Mouse (Mus musculus) limb, embryonic 12.5 days (tissue): ENCODE measurements at regions not wholly inside any gene's neighbourhood (a gene's known extent, or its start where the extent isn't known, plus 50 kb on each side); places are given as distances from the start of the nearest gene placed in this dataset.

Source experiments
- ATAC-seq: fragments of 200-750 bp; cut with Nextera tagmentation; 2 replicates; pipeline ENCODE4 v1.8.0; 2017; ENCODE audit warnings: low read depth, moderate TSS enrichment; ENCODE audit not compliant: insufficient number of reproducible peaks, insufficient read depth, low FRiP score, low TSS enrichment
- H3K27ac ChIP-seq: fragments of 300-500 bp; sonication (generic); 2 replicates; pipeline ENCODE4 v1.5.1; 2016; ENCODE audit warnings: mild to moderate bottlenecking, moderate library complexity
- H3K27me3 ChIP-seq: fragments of 300-500 bp; sonication (generic); 2 replicates; pipeline ENCODE4 v1.6.1; 2016; ENCODE audit warnings: mild to moderate bottlenecking, moderate library complexity
- H3K36me3 ChIP-seq: fragments of 300-500 bp; sonication (generic); 2 replicates; pipeline ENCODE4 v1.6.1; 2016; ENCODE audit warnings: mild to moderate bottlenecking, moderate library complexity
- H3K4me1 ChIP-seq: fragments of 300-500 bp; sonication (generic); replicated peaks from 2 replicates; pipeline ENCODE4 v1.6.1; 2016
- H3K4me2 ChIP-seq: fragments of 300-500 bp; sonication (generic); 2 replicates; pipeline ENCODE4 v1.6.1; 2016; ENCODE audit warnings: mild to moderate bottlenecking, moderate library complexity
- H3K4me3 ChIP-seq: fragments of 300-500 bp; sonication (generic); replicated peaks from 2 replicates; pipeline ENCODE4 v1.5.1; 2016; ENCODE audit warnings: mild to moderate bottlenecking
- H3K9ac ChIP-seq: fragments of 300-500 bp; sonication (generic); replicated peaks from 2 replicates; pipeline ENCODE4 v1.6.1; 2016; ENCODE audit warnings: mild to moderate bottlenecking, moderate library complexity
- H3K9me3 ChIP-seq: fragments of 300-500 bp; sonication (generic); 2 replicates; pipeline ENCODE4 v1.6.1; 2016; ENCODE audit warnings: mild to moderate bottlenecking, moderate library complexity
- WGBS: fragments of 180-500 bp; shearing (Covaris S2); methylation state at CpG from one replicate; pipeline ENCODE4 v1.1.7; 2016; 5-methylcytosine and 5-hydroxymethylcytosine counted together

GRCm38 (mm10) chr16:74984207-74984606, 572.6 kb upstream of the Robo2 start:
- no peak overlapping the region for H3K27ac ChIP-seq
- H3K4me2 ChIP-seq: no peak overlapping the region
- no peaks in the 10 kb centered on the region for H3K4me1 ChIP-seq
- H3K9ac ChIP-seq: no peak overlapping the region
- no peaks in the 10 kb centered on the region for H3K27me3 ChIP-seq
- H3K4me3 ChIP-seq: no peak overlapping the region
- H3K36me3 ChIP-seq: no peaks in the 10 kb centered on the region
- 91% methylated on average over 1 of the region's 1 CpGs for WGBS
- H3K9me3 ChIP-seq: no peaks in the 10 kb centered on the region
- no peak for ATAC-seq

- H3K4me1 ChIP-seq: peaks cover 3% of the 10 kb centered on the region; the same call in 1 of the 2 replicates
- H3K27me3 ChIP-seq: no peaks in the 10 kb centered on the region
- WGBS: 78% methylated on average over 4 of the region's 4 CpGs
- H3K27ac ChIP-seq: no peak overlapping the region
- no peak overlapping the region for H3K4me2 ChIP-seq
- H3K9me3 ChIP-seq: no peaks in the 10 kb centered on the region
- H3K4me3 ChIP-seq: no peak overlapping the region
- H3K36me3 ChIP-seq: no peaks in the 10 kb centered on the region
- ATAC-seq: no peak
- no peak overlapping the region for H3K9ac ChIP-seq
Observed at GRCm38 (mm10) chr16:74966099-74966498, 554.5 kb upstream of the Robo2 start.

GRCm38 (mm10) chr16:74929739-74930138, 518.1 kb upstream of the Robo2 start:
- Histone ChIP-seq H3K9ac (no peak overlapping the region), H3K4me3 (no peak overlapping the region), H3K27me3 (no peaks in the 10 kb centered on the region), H3K4me1 (no peaks in the 10 kb centered on the region), H3K4me2 (no peak overlapping the region), H3K27ac (no peak overlapping the region), H3K9me3 (no peaks in the 10 kb centered on the region), H3K36me3 (no peaks in the 10 kb centered on the region)
- ATAC-seq: peak; percentile 72
- whole genome bisulfite sequencing: 45% methylated on average over 4 of the region's 4 CpGs

- Histone ChIP-seq H3K36me3 (no peaks in the 10 kb centered on the region), H3K4me2 (no peak overlapping the region)
- WGBS: 57% methylated on average over 7 of the region's 7 CpGs
Observed at GRCm38 (mm10) chr16:74900835-74901234, 489.2 kb upstream of the Robo2 start.

GRCm38 (mm10) chr16:74887724-74888123, 476.1 kb upstream of the Robo2 start:
- Histone ChIP-seq H3K4me1 (no peaks in the 10 kb centered on the region), H3K9ac (no peak overlapping the region), H3K36me3 (no peaks in the 10 kb centered on the region), H3K4me2 (no peak overlapping the region), H3K27me3 (no peaks in the 10 kb centered on the region), H3K27ac (no peak overlapping the region), H3K9me3 (no peaks in the 10 kb centered on the region), H3K4me3 (no peak overlapping the region)
- WGBS: 46% methylated on average over 1 of the region's 1 CpGs
- no peak for ATAC-seq

More at GRCm38 (mm10) chr16:74900835-74901234, 489.2 kb upstream of the Robo2 start:
- no peak for ATAC-seq
- Histone ChIP-seq H3K9ac (no peak overlapping the region), H3K4me1 (no peaks in the 10 kb centered on the region; the same call in 1 of the 2 replicates), H3K27ac (no peak overlapping the region), H3K9me3 (no peaks in the 10 kb centered on the region), H3K27me3 (no peaks in the 10 kb centered on the region), H3K4me3 (no peak overlapping the region)

GRCm38 (mm10) chr16:74878603-74879002, 467.0 kb upstream of the Robo2 start:
- Histone ChIP-seq H3K9ac (no peak overlapping the region), H3K27me3 (no peaks in the 10 kb centered on the region), H3K27ac (no peak overlapping the region), H3K4me3 (no peak overlapping the region), H3K4me2 (no peak overlapping the region), H3K9me3 (no peaks in the 10 kb centered on the region), H3K36me3 (no peaks in the 10 kb centered on the region), H3K4me1 (no peaks in the 10 kb centered on the region)
- WGBS: 93% methylated on average over 3 of the region's 3 CpGs
- ATAC-seq: no peak

- no peak overlapping the region for H3K4me3 ChIP-seq
- H3K27ac ChIP-seq: no peak overlapping the region
- H3K9me3 ChIP-seq: no peaks in the 10 kb centered on the region
- H3K27me3 ChIP-seq: no peaks in the 10 kb centered on the region
- H3K4me2 ChIP-seq: no peak overlapping the region
- H3K9ac ChIP-seq: no peak overlapping the region
- H3K4me1 ChIP-seq: no peaks in the 10 kb centered on the region
- no peaks in the 10 kb centered on the region for H3K36me3 ChIP-seq
- no peak for ATAC-seq
Observed at GRCm38 (mm10) chr16:74873756-74874155, 462.1 kb upstream of the Robo2 start.

- H3K9me3 ChIP-seq: no peaks in the 10 kb centered on the region
- no peaks in the 10 kb centered on the region for H3K36me3 ChIP-seq
- no peak for ATAC-seq
- H3K9ac ChIP-seq: no peak overlapping the region
- 33% methylated on average over 2 of the region's 2 CpGs for WGBS
- H3K27me3 ChIP-seq: no peaks in the 10 kb centered on the region
- H3K4me3 ChIP-seq: no peak overlapping the region
- H3K4me2 ChIP-seq: no peak overlapping the region
- no peak overlapping the region for H3K27ac ChIP-seq
- H3K4me1 ChIP-seq: no peaks in the 10 kb centered on the region
Observed at GRCm38 (mm10) chr16:74857752-74858151, 446.1 kb upstream of the Robo2 start.

- Histone ChIP-seq H3K36me3 (no peaks in the 10 kb centered on the region), H3K4me3 (no peak overlapping the region), H3K4me1 (no peaks in the 10 kb centered on the region), H3K9ac (no peak overlapping the region), H3K27me3 (no peaks in the 10 kb centered on the region), H3K9me3 (no peaks in the 10 kb centered on the region), H3K4me2 (no peak overlapping the region), H3K27ac (no peak overlapping the region)
- 91% methylated on average over 2 of the region's 2 CpGs for WGBS
- ATAC-seq: no peak
Observed at GRCm38 (mm10) chr16:74840006-74840405, 428.4 kb upstream of the Robo2 start.

- Histone ChIP-seq H3K27ac (no peak overlapping the region), H3K4me2 (no peak overlapping the region), H3K9me3 (no peaks in the 10 kb centered on the region), H3K27me3 (no peaks in the 10 kb centered on the region), H3K4me1 (no peaks in the 10 kb centered on the region), H3K9ac (no peak overlapping the region), H3K4me3 (no peak overlapping the region), H3K36me3 (no peaks in the 10 kb centered on the region)
- no peak for ATAC-seq
- 73% methylated on average over 3 of the region's 3 CpGs for WGBS
Observed at GRCm38 (mm10) chr16:74814386-74814785, 402.8 kb upstream of the Robo2 start.

- no peak overlapping the region for H3K27ac ChIP-seq
- H3K4me3 ChIP-seq: no peak overlapping the region
- no peak overlapping the region for H3K9ac ChIP-seq
- no peaks in the 10 kb centered on the region for H3K27me3 ChIP-seq
- no peaks in the 10 kb centered on the region for H3K4me1 ChIP-seq
- no peak overlapping the region for H3K4me2 ChIP-seq
- H3K9me3 ChIP-seq: no peaks in the 10 kb centered on the region
- no peaks in the 10 kb centered on the region for H3K36me3 ChIP-seq
- WGBS: 65% methylated on average over 7 of the region's 7 CpGs
- ATAC-seq: no peak
Observed at GRCm38 (mm10) chr16:74809154-74809825, 397.7 kb upstream of the Robo2 start.

GRCm38 (mm10) chr16:74806775-74807174, 395.1 kb upstream of the Robo2 start:
- Histone ChIP-seq H3K4me2 (no peak overlapping the region), H3K27me3 (no peaks in the 10 kb centered on the region), H3K27ac (no peak overlapping the region), H3K4me3 (no peak overlapping the region), H3K9ac (no peak overlapping the region), H3K36me3 (no peaks in the 10 kb centered on the region), H3K9me3 (no peaks in the 10 kb centered on the region), H3K4me1 (no peaks in the 10 kb centered on the region)
- WGBS: 81% methylated on average over 2 of the region's 2 CpGs
- no peak for ATAC-seq
